Mouse (Mus musculus) liver, embryonic 12.5 days (tissue): ENCODE data around the gene Ghsr. TPM values are rescaled to one million over a fixed set of nuclear protein-coding genes. Genes with fewer than 3 reads are reported as not detected.
A peak's percentile ranks its signal among the peaks of the same experiment; 100 is the strongest.

ENCODE experiments used
- ATAC-seq: fragments of 200-750 bp; cut with Nextera tagmentation; 2 replicates; pipeline ENCODE4 v1.8.0; 2017; ENCODE audit warnings: moderate number of reproducible peaks, mild to moderate bottlenecking, moderate library complexity
- H3K27ac ChIP-seq: fragments of 300-500 bp; sonication (generic); 2 replicates; pipeline ENCODE4 v1.5.1; 2016; ENCODE audit warnings: mild to moderate bottlenecking
- H3K27me3 ChIP-seq: fragments of 300-500 bp; sonication (generic); replicated peaks from 2 replicates; pipeline ENCODE4 v1.6.1; 2016; ENCODE audit warnings: mild to moderate bottlenecking, moderate library complexity
- H3K36me3 ChIP-seq: fragments of 300-500 bp; sonication (generic); 2 replicates; pipeline ENCODE4 v1.6.1; 2016; ENCODE audit warnings: mild to moderate bottlenecking, moderate library complexity
- H3K4me1 ChIP-seq: fragments of 300-500 bp; sonication (generic); 2 replicates; pipeline ENCODE4 v1.6.1; 2016
- H3K4me2 ChIP-seq: fragments of 300-500 bp; sonication (generic); 2 replicates; pipeline ENCODE4 v1.6.1; 2016; ENCODE audit warnings: mild to moderate bottlenecking, moderate library complexity
- H3K4me3 ChIP-seq: fragments of 300-500 bp; sonication (generic); 2 replicates; pipeline ENCODE4 v1.5.1; 2016; ENCODE audit warnings: mild to moderate bottlenecking, moderate library complexity
- H3K9ac ChIP-seq: fragments of 300-500 bp; sonication (generic); 2 replicates; pipeline ENCODE4 v1.6.1; 2016; ENCODE audit warnings: mild to moderate bottlenecking, moderate library complexity
- H3K9me3 ChIP-seq: fragments of 300-500 bp; sonication (generic); replicated peaks from 2 replicates; pipeline ENCODE4 v1.6.1; 2016; ENCODE audit warnings: mild to moderate bottlenecking, moderate library complexity
- WGBS: fragments of 180-500 bp; shearing (Covaris S2); methylation state at CpG from one replicate; pipeline ENCODE4 v1.1.7; 2016; ENCODE audit not compliant: insufficient replicate concordance; 5-methylcytosine and 5-hydroxymethylcytosine counted together
- polyA plus RNA-seq: library from polyadenylated mRNA; unstranded; fragments of >200 nt; fragmentation: Nextera tagmentation; extraction: Ambion mirVana; gene quantifications from 2 replicates; pipeline ENCODE4 v1.2.1, GENCODE M21; 2016

Ghsr gene
- polyA plus RNA-seq = not detected in 2 replicates

GRCm38 (mm10) chr3:27371276-27371621 is at the start of gene Ghsr:
Ghsr (plus strand) TSS chr3:27371351.
- WGBS = 3% methylated on average over 19 of the region's 19 CpGs
- no peak within 1 kb of the TSS for H3K27ac ChIP-seq
- H3K9me3 ChIP-seq = no peaks in the 10 kb centered on the region
- no peak within 1 kb of the TSS for H3K4me3 ChIP-seq
- no peaks in the 10 kb centered on the region for H3K36me3 ChIP-seq
- peak within 1 kb of the TSS; percentile 25; the same call in 1 of the 2 replicates for H3K4me2 ChIP-seq
- peaks cover 54% of the 10 kb centered on the region for H3K27me3 ChIP-seq
- no peak within 1 kb of the TSS for H3K9ac ChIP-seq
- no peaks in the 10 kb centered on the region for H3K4me1 ChIP-seq
- no peak for ATAC-seq

GRCm38 (mm10) chr3:27322591-27322990 is 48.6 kb upstream of the Ghsr start:
- no peaks in the 10 kb centered on the region for H3K9me3 ChIP-seq
- no peaks in the 10 kb centered on the region for H3K27me3 ChIP-seq
- H3K4me2 ChIP-seq = no peak overlapping the region
- no peak for ATAC-seq
- H3K27ac ChIP-seq = no peak overlapping the region
- H3K4me3 ChIP-seq = no peak overlapping the region
- no peaks in the 10 kb centered on the region for H3K36me3 ChIP-seq
- 66% methylated on average over 9 of the region's 9 CpGs for WGBS
- no peak overlapping the region for H3K9ac ChIP-seq
- no peaks in the 10 kb centered on the region for H3K4me1 ChIP-seq

GRCm38 (mm10) chr3:27323551-27323950 is 47.6 kb upstream of the Ghsr start:
- Histone ChIP-seq H3K27ac (no peak overlapping the region), H3K9me3 (no peaks in the 10 kb centered on the region), H3K4me1 (no peaks in the 10 kb centered on the region), H3K4me2 (no peak overlapping the region), H3K4me3 (no peak overlapping the region), H3K36me3 (no peaks in the 10 kb centered on the region), H3K9ac (no peak overlapping the region), H3K27me3 (no peaks in the 10 kb centered on the region)
- no peak for ATAC-seq
- 62% methylated on average over 5 of the region's 5 CpGs for WGBS

DNA sequence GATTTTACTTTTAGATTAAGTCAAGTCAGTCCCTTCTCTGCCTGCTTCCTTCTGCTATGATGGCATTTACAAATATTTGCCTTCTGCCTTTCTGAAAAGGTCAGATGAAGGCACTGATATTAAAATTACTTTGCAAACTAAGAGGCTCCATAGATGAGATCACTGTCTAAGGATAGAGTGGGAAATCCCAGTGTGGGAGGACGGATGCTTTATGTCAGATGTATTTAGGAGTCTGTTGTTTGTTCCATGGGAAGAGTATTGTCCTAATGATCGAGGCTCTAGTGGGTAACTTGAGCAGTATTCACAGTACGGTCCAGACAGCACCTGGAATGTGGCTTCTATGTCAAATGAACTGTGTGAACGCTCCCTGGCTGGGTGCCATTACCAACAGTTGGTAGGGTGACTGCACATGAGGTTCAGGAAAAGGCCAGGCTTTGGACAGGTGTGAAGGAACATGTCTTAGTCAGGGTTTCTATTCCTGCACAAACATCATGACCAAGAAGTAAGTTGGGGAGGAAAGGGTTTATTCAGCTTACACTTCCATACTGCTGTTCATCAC is 44.4 kb upstream of the Ghsr start:
- Histone ChIP-seq H3K36me3 (no peaks in the 10 kb centered on the region), H3K9ac (no peak overlapping the region), H3K9me3 (no peaks in the 10 kb centered on the region), H3K4me2 (no peak overlapping the region), H3K27ac (no peak overlapping the region), H3K27me3 (no peaks in the 10 kb centered on the region), H3K4me3 (no peak overlapping the region), H3K4me1 (no peaks in the 10 kb centered on the region)
- 65% methylated on average over 4 of the region's 4 CpGs for WGBS
- no peak for ATAC-seq

GRCm38 (mm10) chr3:27330706-27331105 is 40.4 kb upstream of the Ghsr start:
- Histone ChIP-seq H3K4me3 (no peak overlapping the region), H3K27me3 (no peaks in the 10 kb centered on the region), H3K4me2 (no peak overlapping the region), H3K9me3 (no peaks in the 10 kb centered on the region), H3K36me3 (no peaks in the 10 kb centered on the region), H3K27ac (no peak overlapping the region), H3K9ac (no peak overlapping the region), H3K4me1 (no peaks in the 10 kb centered on the region)
- WGBS = 75% methylated on average over 5 of the region's 5 CpGs
- no peak for ATAC-seq

GRCm38 (mm10) chr3:27338437-27338836 is 32.7 kb upstream of the Ghsr start:
- no peak overlapping the region for H3K9ac ChIP-seq
- no peaks in the 10 kb centered on the region for H3K4me1 ChIP-seq
- no peak overlapping the region for H3K27ac ChIP-seq

DNA sequence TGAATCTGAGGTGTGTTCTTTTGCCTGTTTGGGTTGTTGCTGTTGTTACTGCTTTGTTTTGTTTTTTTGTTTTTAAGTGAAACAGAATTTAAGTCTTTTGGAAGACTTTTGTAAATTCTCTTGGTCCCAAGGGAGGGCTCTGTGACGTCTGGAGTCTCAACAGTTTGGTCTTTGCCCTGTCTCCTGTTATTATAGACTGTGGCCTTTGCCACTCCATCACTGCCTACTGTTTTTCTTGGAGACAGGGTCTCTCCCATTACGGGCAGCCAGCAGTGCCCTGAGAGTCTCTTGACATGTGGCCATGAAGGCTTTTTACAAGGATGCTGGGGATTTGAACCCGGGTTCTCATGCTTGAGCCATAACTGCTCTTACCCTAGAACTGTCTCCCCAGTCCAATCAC is 32.3 kb upstream of the Ghsr start:
- H3K4me2 ChIP-seq = no peak overlapping the region
- no peak overlapping the region for H3K9ac ChIP-seq
- H3K4me1 ChIP-seq = no peaks in the 10 kb centered on the region
- no peaks in the 10 kb centered on the region for H3K36me3 ChIP-seq
- WGBS = 65% methylated on average over 3 of the region's 3 CpGs
- no peaks in the 10 kb centered on the region for H3K27me3 ChIP-seq
- no peak overlapping the region for H3K4me3 ChIP-seq
- H3K27ac ChIP-seq = no peak overlapping the region
- H3K9me3 ChIP-seq = no peaks in the 10 kb centered on the region
- no peak for ATAC-seq

More at GRCm38 (mm10) chr3:27338437-27338836, 32.7 kb upstream of the Ghsr start:
- no peak for ATAC-seq
- 23% methylated on average over 6 of the region's 6 CpGs for WGBS
- no peak overlapping the region for H3K4me3 ChIP-seq
- H3K9me3 ChIP-seq = no peaks in the 10 kb centered on the region
- H3K4me2 ChIP-seq = no peak overlapping the region
- H3K36me3 ChIP-seq = no peaks in the 10 kb centered on the region
- no peaks in the 10 kb centered on the region for H3K27me3 ChIP-seq

- 77% methylated on average over 5 of the region's 5 CpGs for WGBS
- no peak overlapping the region for H3K9ac ChIP-seq
- ATAC-seq = no peak
- no peaks in the 10 kb centered on the region for H3K9me3 ChIP-seq
- H3K27me3 ChIP-seq = no peaks in the 10 kb centered on the region
- H3K36me3 ChIP-seq = no peaks in the 10 kb centered on the region
- no peak overlapping the region for H3K4me3 ChIP-seq
- no peak overlapping the region for H3K27ac ChIP-seq
- H3K4me2 ChIP-seq = no peak overlapping the region
- no peaks in the 10 kb centered on the region for H3K4me1 ChIP-seq
Measured at GRCm38 (mm10) chr3:27340757-27341156, 30.4 kb upstream of the Ghsr start.

- Histone ChIP-seq H3K36me3 (no peaks in the 10 kb centered on the region), H3K9ac (no peak overlapping the region), H3K4me1 (no peaks in the 10 kb centered on the region), H3K27me3 (no peaks in the 10 kb centered on the region), H3K4me3 (no peak overlapping the region), H3K9me3 (no peaks in the 10 kb centered on the region), H3K4me2 (no peak overlapping the region), H3K27ac (no peak overlapping the region)
- no peak for ATAC-seq
- 58% methylated on average over 6 of the region's 6 CpGs for WGBS
Measured at GRCm38 (mm10) chr3:27342462-27342861, 28.7 kb upstream of the Ghsr start.

DNA sequence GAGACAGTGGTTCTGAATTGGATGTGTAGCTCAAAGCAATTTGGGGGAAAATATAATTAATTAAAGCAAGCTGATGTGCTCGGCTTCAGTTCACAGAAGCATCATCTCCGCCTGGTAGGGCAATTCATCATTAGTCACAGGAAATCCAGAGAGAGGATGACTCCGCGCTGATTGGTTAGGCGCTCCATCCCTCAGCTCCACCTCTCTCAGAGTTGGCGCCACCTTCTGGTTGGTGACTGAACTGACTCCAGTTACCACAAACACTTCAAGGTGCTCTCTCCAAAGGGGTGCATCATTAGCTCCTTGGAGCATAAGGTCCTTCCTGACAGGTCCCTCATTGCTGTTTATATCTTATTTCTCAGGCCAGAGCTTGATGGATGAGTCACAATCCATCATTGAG is 25.6 kb upstream of the Ghsr start:
- Histone ChIP-seq H3K36me3 (no peaks in the 10 kb centered on the region), H3K9me3 (no peaks in the 10 kb centered on the region), H3K27ac (no peak overlapping the region), H3K9ac (no peak overlapping the region), H3K27me3 (no peaks in the 10 kb centered on the region), H3K4me1 (no peaks in the 10 kb centered on the region), H3K4me2 (no peak overlapping the region), H3K4me3 (no peak overlapping the region)
- 33% methylated on average over 6 of the region's 6 CpGs for WGBS
- ATAC-seq = no peak

GRCm38 (mm10) chr3:27348462-27348861 is 22.7 kb upstream of the Ghsr start:
- H3K9me3 ChIP-seq = no peaks in the 10 kb centered on the region
- no peak overlapping the region for H3K4me3 ChIP-seq
- no peak for ATAC-seq
- no peak overlapping the region for H3K9ac ChIP-seq
- no peaks in the 10 kb centered on the region for H3K27me3 ChIP-seq
- H3K36me3 ChIP-seq = no peaks in the 10 kb centered on the region
- 68% methylated on average over 5 of the region's 5 CpGs for WGBS
- H3K4me1 ChIP-seq = no peaks in the 10 kb centered on the region
- no peak overlapping the region for H3K4me2 ChIP-seq
- H3K27ac ChIP-seq = no peak overlapping the region

DNA sequence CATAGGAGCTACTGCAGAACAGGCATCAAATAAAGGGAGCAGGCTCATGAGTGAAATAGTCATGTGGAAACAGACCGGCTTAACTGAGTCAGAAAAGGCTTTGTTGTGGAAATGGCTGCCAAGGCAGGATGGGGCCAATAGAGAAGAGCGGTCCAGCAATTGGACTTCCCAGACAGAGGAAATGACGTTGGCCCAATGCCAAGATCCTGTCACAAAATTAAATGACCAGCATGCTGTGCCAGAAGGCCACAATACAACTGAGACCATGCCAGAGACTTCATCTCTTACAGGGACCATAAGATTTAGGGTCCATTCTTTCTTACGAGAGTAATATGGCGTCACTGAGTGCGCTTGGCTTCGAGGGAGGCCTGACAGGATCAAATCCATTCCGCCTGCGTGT is 20.0 kb upstream of the Ghsr start:
- no peaks in the 10 kb centered on the region for H3K27me3 ChIP-seq
- WGBS = 72% methylated on average over 9 of the region's 9 CpGs

GRCm38 (mm10) chr3:27359100-27359720 is 11.9 kb upstream of the Ghsr start:
- no peaks in the 10 kb centered on the region for H3K27me3 ChIP-seq
- no peak for ATAC-seq

More for the DNA sequence above, 20.0 kb upstream of the Ghsr start:
- no peak overlapping the region for H3K4me2 ChIP-seq
- no peak overlapping the region for H3K27ac ChIP-seq
- H3K4me3 ChIP-seq = no peak overlapping the region
- ATAC-seq = no peak
- H3K9me3 ChIP-seq = no peaks in the 10 kb centered on the region
- H3K9ac ChIP-seq = no peak overlapping the region
- no peaks in the 10 kb centered on the region for H3K4me1 ChIP-seq
- no peaks in the 10 kb centered on the region for H3K36me3 ChIP-seq

More at GRCm38 (mm10) chr3:27359100-27359720, 11.9 kb upstream of the Ghsr start:
- H3K9me3 ChIP-seq = no peaks in the 10 kb centered on the region
- no peak overlapping the region for H3K4me2 ChIP-seq
- no peaks in the 10 kb centered on the region for H3K36me3 ChIP-seq
- no peak overlapping the region for H3K4me3 ChIP-seq
- no peak overlapping the region for H3K9ac ChIP-seq
- no peaks in the 10 kb centered on the region for H3K4me1 ChIP-seq
- WGBS = 52% methylated on average over 2 of the region's 2 CpGs
- no peak overlapping the region for H3K27ac ChIP-seq
